Mouse (Mus musculus): ENCODE data around the gene Tcam1.
"Not testable (repeated sequence)": the region's sequence is repeated elsewhere in the genome, so short reads cannot be mapped to it uniquely, and the experiment has no call there.

The Tcam1 gene

DNA sequence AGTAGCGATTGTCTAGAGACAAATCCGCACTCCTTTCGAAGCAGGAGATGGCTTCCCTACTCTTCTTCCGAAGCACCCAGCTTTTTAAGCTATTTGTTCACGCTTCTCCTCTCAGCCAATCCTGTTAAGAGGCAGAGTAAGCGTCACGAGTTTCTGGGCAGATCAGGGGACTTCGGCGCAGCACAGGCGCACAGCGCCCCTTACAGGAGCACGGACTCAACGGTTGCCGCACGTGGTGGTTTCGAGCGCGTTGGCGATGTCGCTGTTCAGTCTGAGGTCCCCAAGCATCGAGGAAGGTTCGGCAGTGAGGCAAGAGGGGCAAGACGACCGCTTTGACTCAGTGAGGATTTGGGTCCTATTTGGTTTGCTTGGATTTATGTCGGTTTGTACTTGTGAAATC, at the start of gene Tcam1:
Gene Tcam1, plus strand, starts transcription at position 219 of the 400 bp plus-strand sequence.
- DNase-seq: peak; percentile 92 to 96

DNA sequence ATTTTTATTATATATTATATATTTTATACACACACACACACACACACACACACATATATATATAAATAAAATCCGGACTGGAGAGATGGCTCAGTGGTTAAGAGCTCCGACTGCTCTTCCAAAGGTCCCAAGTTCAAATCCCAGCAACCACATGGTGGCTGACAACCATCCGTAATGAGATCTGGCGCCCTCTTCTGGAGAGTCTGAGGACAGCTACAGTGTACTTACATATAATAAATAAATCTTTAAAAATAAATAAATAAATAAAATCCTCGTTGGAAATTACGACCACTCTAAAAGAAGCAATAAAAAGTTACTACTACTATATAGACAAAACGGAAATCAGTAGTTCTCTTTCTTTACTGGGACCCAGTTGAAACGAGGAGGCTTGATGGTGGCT, 42.5 kb upstream of the Tcam1 start:
- DNase-seq: not testable (repeated sequence)

DNA sequence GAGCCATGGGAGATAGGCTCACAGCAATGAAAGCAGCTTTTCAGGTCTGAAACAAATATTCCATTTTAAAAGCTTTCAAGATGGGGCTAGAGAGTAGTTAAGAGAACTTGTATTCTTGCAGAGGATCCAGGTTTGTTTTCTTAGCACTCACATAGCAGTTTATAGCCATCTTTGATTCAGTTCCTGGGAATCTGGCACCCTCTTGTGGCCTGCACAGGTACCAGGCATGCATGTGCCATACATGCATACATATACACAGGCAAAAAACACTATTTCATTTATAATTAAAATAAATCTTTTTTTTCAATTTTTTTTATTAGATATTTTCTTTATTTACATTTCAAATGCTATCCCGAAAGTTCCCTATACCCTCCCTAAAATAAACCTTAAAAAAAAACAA, 29.6 kb upstream of the Tcam1 start:
- DNase-seq: no peak

GRCm38 (mm10) chr11:106249326-106249725, 27.1 kb upstream of the Tcam1 start:
- peak; percentile 55 to 59 for DNase-seq

DNA sequence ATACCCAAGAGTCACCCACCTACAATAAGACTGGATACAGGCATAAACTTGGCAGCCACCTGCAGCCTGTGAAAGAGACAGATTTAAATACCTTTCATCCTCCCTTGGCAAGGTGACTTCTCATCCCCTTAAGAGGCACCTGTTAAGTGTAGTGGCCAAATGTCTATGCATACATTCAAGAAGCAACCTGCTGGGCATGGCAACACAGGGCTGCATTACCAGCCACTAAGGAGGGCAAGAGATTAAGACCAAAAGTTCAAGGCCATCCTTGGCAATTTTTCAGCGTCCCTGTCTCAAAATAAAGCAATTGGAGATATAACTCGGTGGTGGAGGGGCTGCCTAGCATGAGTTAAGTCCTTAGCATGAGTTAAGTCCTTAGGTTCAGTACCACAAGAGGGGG, 21.7 kb upstream of the Tcam1 start:
- peak in 1 of 2 experiments; percentile 0 for DNase-seq

GRCm38 (mm10) chr11:106255174-106255573, 21.3 kb upstream of the Tcam1 start:
- no peak for DNase-seq

- peak; percentile 96 to 99 for DNase-seq
These were observed 20.6 kb upstream of the Tcam1 start, which contains the start of the genes Ftsj3 and Psmc5 for GRCm38 (mm10) chr11:106255685-106256451. TSS of gene Ftsj3 (minus strand) at chr11:106256079. TSS of gene Psmc5 (plus strand) at chr11:106256154.

- peak in 1 of 2 experiments; percentile 52 for DNase-seq
These were observed 19.7 kb upstream of the Tcam1 start for GRCm38 (mm10) chr11:106256775-106257174.

GRCm38 (mm10) chr11:106260826-106261450, 15.5 kb upstream of the Tcam1 start:
- DNase-seq: no peak

DNA sequence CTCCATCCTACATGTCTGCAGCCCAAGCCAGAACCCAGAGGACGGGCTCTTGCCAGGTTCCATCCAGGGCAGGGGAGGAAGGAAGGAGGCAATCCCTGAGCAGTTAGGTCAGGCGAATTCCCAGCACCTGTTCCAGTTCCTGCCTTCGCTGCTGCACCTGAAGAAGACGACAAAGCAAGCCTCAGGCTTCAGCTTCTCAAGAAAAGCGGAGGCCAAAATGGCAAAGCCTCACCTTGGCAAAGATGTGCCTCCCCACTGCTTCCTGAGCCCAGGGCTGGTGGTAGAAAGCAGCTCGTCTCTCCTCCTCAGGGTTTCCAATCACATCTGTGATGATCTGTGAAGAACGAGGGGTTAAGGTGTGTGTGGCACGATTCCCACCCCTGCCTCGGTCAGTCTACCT, 12.5 kb upstream of the Tcam1 start:
- DNase-seq: no peak

GRCm38 (mm10) chr11:106264988-106265387, 11.5 kb upstream of the Tcam1 start:
- no peak for DNase-seq

DNA sequence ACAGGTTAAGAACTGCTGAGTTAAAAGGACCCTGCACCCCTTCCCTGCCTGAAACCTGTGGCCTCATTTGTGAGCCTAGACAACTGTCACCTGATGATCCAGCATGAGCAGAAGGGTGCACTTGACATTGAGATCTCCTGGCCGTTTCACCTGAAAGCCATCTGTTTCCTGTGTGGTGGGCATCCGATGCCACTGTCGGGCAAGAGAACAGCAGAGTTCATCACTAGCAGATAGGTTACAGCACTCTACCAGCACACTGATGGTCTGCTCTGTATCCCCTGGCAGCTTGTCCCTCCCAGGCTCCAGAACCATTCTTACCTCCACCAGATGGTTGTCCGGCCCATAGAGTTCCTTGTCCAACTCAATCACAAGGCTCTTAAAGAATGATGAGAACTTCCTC, 10.9 kb upstream of the Tcam1 start:
- DNase-seq: no peak

DNA sequence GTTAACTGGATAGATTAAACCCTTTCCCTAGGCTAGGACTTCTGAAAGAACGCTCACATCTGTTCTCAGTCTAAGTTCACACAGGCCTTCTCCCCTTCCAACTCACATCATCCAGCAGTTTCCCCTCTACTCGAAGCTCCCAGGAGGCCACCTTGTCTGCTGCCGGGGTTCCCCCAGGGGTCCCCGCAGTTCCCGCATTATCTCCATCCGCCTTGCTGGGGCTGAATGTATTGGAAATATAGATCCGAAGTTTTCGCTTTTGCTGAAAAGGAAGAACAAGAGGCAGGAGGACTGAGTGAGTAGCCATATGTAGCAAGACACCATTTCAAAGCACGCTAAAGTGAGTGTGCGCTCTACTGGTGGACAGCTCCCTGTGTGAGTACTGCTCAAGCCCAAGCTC, 10.0 kb upstream of the Tcam1 start:
- no peak for DNase-seq

- DNase-seq: peak; percentile 64 to 66
These were observed 9.1 kb upstream of the Tcam1 start for GRCm38 (mm10) chr11:106267311-106267852.

GRCm38 (mm10) chr11:106267871-106268270, 8.6 kb upstream of the Tcam1 start:
- no peak for DNase-seq

DNA sequence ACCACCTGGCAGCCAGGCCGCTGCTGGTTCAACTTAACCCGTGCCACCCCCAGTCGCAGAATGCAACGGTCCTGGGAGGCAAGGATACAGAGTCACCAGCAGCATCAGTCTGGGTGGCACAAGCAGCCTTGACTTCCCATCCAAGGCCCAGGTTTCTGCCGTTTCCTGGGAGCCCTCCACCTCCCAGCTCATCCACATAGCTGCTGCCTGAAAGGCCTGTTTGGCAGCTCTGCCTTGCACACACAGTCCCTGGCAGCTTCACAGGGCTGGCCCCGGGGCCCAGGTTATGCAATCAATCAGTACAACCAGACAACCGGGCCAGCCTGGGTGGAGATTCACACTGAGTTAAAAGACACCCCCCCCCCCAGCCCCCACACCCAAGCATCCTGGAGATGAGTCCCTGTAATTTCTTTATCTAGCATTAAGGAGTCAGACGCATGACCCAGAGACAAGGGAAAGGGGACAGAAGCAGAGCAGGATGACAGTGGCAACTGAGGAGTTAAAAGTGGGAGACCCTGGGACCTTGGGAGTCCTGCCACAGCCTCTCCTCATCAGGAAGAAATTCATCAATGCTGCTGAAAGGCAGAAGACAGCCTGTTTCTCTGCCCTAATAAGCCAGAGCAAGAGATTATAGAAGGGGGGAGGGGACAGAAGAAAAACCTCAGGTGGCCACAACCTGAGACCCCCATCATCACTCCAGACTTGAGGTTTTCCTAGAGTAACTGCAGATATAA, 8.0 kb upstream of the Tcam1 start:
- peak; percentile 71 to 72 for DNase-seq

DNA sequence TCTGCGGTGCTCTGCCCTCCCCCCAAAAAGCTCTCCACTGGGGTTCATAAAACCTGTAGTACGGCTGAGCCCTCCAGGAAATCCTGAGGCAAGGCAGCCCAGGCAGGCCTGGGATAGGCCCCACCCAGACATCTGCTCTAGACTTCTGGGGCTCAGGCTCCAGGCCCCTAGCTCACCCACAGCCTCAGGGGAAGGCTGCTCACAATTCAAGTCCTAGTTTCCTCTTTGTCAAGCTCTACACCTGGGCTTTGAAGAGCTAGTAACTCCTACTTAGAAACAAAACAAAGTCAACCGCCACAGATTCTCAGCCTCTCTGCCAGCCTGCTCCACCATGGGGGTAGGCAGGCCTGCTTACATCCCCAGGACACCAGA, 7.4 kb upstream of the Tcam1 start:
- no peak for DNase-seq

DNA sequence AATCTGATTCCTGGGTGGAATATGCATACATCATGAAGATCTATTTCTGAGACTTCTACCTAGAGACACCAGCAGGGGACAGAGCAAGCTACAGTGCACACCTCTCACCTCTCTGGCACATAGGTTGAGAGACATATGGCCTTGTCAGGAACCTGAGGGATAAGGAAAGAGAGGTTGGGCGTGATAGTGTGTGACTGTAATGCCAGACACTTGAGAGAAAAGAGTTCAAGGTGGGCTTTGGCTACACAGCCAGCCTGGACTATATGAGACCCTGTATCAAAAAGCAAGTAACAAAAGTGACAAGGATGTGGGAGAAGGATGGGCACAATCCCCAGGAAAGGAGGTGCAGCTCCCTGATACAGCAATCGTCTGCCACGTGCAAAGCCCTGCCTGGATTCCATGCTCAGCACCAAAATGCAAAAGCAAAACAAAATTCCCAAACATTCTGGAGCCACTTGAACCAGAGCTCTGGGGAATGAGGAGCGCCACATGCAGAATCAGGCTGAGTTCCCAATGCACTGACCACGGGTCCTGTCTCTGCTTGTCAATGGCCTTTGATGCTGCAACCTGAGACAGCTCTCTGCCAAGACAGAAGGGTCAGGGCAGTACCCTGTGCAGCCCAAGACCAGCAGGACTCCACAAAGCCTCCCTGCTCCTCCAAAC, 5.2 kb upstream of the Tcam1 start:
- no peak for DNase-seq

GRCm38 (mm10) chr11:106271794-106272643, 4.5 kb upstream of the Tcam1 start:
- DNase-seq: peak in 1 of 2 experiments; percentile 46

DNA sequence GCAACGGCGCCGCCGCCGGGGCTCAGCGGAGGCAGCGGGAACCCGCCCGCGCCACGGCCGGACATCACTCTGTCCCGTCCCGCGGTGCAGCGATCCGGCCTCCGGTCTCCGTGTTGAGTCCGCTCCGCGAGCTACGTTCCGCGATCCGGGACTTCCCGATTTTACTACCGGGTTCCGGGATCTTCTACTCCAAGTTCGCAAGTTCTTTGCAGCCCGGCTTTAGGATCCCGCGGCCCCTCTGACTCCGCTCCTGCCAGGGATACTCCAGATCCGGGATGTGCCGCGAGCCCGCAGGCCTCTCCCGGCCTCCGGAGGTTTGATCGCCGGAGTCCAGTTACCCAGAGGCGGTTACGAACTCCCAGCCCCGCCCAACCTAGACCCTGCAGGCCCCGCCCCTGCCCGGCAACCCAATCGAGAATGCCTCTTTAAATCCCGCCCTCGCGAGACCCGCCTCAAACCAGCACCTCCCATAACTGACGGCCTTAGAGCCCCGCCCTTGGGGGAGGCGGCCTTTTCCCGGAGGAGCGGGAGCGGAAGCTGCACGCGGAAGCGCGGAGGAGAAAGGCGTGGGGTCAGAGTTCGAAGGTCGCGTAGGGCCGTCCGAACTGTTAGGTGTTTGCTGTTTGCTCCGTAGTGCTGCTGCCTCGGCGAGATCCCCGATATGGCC, 3.7 kb upstream of the Tcam1 start, which contains the start of gene Smarcd2:
Gene Smarcd2, minus strand, starts transcription at position 329 of the 667 bp plus-strand sequence.
- peak; percentile 100 for DNase-seq

DNA sequence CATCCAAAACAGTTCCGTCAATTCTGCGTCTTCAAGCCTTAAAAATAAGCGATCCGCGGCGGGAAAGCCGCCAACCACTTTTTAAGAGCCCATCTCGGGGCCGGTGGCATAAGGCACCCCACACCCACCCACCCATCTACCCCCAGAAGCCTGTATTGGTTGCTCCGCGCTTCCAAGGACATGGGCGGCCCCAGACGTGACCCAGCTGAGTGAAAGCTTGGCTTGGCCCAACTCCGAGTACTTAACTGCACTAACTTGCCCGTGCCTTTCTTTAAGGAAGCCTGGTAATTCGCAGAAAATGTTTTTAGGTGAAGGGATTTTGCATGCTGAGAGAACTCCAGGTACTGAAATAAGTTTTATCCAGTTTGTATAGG, 3.2 kb upstream of the Tcam1 start:
- DNase-seq: no peak

All from kidney, adult 8-10 months (tissue).